Mouse (Mus musculus) gastrocnemius, adult 8-10 months (tissue): ENCODE data around the gene Ndufaf4. TPM values are rescaled to one million over a fixed set of nuclear protein-coding genes. Genes with fewer than 3 reads are reported as not detected.

Experiments
- total RNA-seq, 4 experiments: library from RNA; stranded (reverse); gene quantifications; 2 replicates each; pipeline ENCODE4 v1.2.4; 2022

The Ndufaf4 gene
- total RNA-seq, 4 experiments from 2014 or later, result 36.7 to 43.3 (median 43.1) TPM

Other genes with a start within 250 kb of the Ndufaf4 start
- under 1 TPM in 3 of 4 experiments, not detected in 1; 0.07 to 0.17 (median 0.11) TPM for gene Klhl32, start 47.0 kb upstream of the Ndufaf4 start, total RNA-seq
- 1 to 10 TPM in 1 of 4 experiments, under 1 TPM in 3; 0.12 to 1.0 (median 0.52) TPM for gene Gpr63, start 68.3 kb downstream of the Ndufaf4 start, total RNA-seq